Mouse (Mus musculus) myocyte (in vitro differentiated cells): ENCODE measurements around the gene Nudt7.

ENCODE experiments used
- E2F4 ChIP-seq: IDR thresholded peaks from one replicate; pipeline ENCODE4 v1.6.1; 2011; ENCODE audit warnings: mild to moderate bottlenecking, control low read depth, moderate library complexity; ENCODE audit not compliant: insufficient read depth
- MAX ChIP-seq: IDR thresholded peaks from one replicate; pipeline ENCODE4 v1.6.1; 2011; ENCODE audit warnings: low read depth, mild to moderate bottlenecking, control low read depth
- MYOG ChIP-seq, 3 experiments: IDR thresholded peaks; one replicate each; pipeline ENCODE4 v1.6.1; 2011; ENCODE audit warnings: control low read depth in 2 of 3, low read depth in 2 of 3, mild to moderate bottlenecking in 2 of 3; ENCODE audit not compliant: insufficient read length in 2 of 3, control insufficient read depth in 1 of 3, insufficient read depth in 1 of 3
- TCF12 ChIP-seq: IDR thresholded peaks from one replicate; pipeline ENCODE4 v1.6.1; 2011; ENCODE audit warnings: mild to moderate bottlenecking, control low read depth; ENCODE audit not compliant: poor library complexity, insufficient read depth, severe bottlenecking

- no peak for TF ChIP-seq E2F4
- TF ChIP-seq MYOG (IDR thresholded peaks at IDR 0.05; ENCODE audit: control insufficient read depth in 1 of 3, insufficient read depth in 1 of 3, insufficient read length in 2 of 3, low read depth in 2 of 3): no peak
- TF ChIP-seq TCF12: no peak
- no peak for TF ChIP-seq MAX
Measured at GRCm38 (mm10) chr8:114100561-114101206, 32.7 kb upstream of the Nudt7 start.
